Comparison of ENCODE assay signal across 8 mouse cellular contexts in the genomic region with DNA sequence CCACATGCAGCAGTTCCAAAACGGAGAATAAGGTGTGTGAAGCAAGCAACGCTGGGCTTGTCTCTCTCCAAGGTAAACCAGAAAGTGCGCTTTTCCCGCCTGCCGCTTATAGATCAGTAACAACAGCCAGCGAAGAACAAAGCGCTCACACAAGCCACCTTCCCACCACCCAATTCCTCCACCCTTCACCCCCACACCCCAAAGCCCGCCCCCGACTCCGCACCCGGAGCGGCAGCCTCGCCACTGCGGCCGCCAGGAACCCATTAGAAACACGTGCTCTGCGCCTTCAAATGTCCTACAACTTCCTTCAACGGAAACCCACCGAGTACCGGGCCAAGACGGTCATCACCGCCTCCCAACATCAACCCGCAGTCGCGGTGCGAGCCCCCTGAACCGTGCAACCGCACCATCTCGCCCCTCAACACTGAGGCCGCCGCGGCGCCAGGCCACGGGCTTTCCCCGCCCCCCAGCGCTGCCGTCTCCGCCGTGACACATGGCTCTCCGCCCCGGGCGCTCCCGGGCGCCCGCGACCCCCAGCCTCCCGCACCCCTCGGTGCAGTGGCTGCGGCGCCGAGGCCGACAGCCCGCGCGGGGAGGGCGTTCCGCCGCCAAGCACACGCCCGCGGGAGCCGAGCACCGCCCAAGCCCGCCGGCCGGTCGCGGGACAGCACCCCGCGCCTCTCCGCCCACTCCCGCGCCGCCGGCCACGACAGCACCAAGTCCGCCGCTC. TPM values are rescaled to one million over a fixed set of nuclear protein-coding genes. Genes with fewer than 3 reads are reported as not detected.
DNase-seq lines count a peak whose midpoint lies in the region; ATAC-seq and TF ChIP-seq lines count a peak whose summit lies in the region.

No protein-coding gene starts in this region.

- peak overlapping the region; percentile 99 for H3K9ac ChIP-seq in embryonic facial prominence, embryonic 13.5 days
- H3K9ac ChIP-seq in limb, embryonic 14.5 days (ENCODE audit: low read depth, low read length, severe bottlenecking): peak overlapping the region; percentile 97

- H3K27ac ChIP-seq in embryonic facial prominence, embryonic 13.5 days: peak overlapping the region; percentile 99
- H3K27ac ChIP-seq in limb, embryonic 14.5 days (replicated peaks; ENCODE audit: low read depth, low read length): peak overlapping the region; percentile 98

- H3ac ChIP-seq in myocyte (ENCODE audit: control insufficient read depth, insufficient read length): peak overlapping the region; percentile 97

- peaks cover 13% of the 10 kb centered on the region for H3K4me1 ChIP-seq in embryonic facial prominence, embryonic 13.5 days
- peaks cover 6% of the 10 kb centered on the region for H3K4me1 ChIP-seq in limb, embryonic 14.5 days (ENCODE audit: control insufficient read depth, insufficient read depth, low read length)

- peak overlapping the region; percentile 86 for H3K4me2 ChIP-seq in embryonic facial prominence, embryonic 13.5 days
- peak overlapping the region; percentile 78 for H3K4me2 ChIP-seq in limb, embryonic 14.5 days (replicated peaks; ENCODE audit: low read depth, low read length, severe bottlenecking)
- peak overlapping the region; percentile 76 for H3K4me2 ChIP-seq in myocyte (ENCODE audit: low read depth)

- peaks cover 18% of the 10 kb centered on the region for H3K36me3 ChIP-seq in embryonic facial prominence, embryonic 13.5 days
- peaks cover 22% of the 10 kb centered on the region; the same call in 1 of the 2 replicates for H3K36me3 ChIP-seq in limb, embryonic 14.5 days (ENCODE audit: control insufficient read depth, insufficient read depth, low read length)
- peaks cover 32% of the 10 kb centered on the region for H3K36me3 ChIP-seq in myocyte (ENCODE audit: control insufficient read depth, insufficient read depth)
- H3K36me3 ChIP-seq in splenic B cell, adult 2 months (ENCODE audit: control insufficient read depth, insufficient read depth, low read length, poor library complexity, severe bottlenecking): peaks cover 5% of the 10 kb centered on the region

- no peaks in the 10 kb centered on the region for H3K27me3 ChIP-seq in embryonic facial prominence, embryonic 13.5 days
- no peaks in the 10 kb centered on the region for H3K27me3 ChIP-seq in limb, embryonic 14.5 days (ENCODE audit: control insufficient read depth, insufficient read depth, low read length)
- H3K27me3 ChIP-seq in myocyte (ENCODE audit: control insufficient read depth, insufficient read depth, insufficient read length): no peaks in the 10 kb centered on the region
- H3K27me3 ChIP-seq in splenic B cell, adult 2 months (ENCODE audit: control insufficient read depth, insufficient read depth, low read length, poor library complexity, severe bottlenecking): no peaks in the 10 kb centered on the region; the same call in 1 of the 2 replicates

- DNase-seq in B cell, adult 2 months: peak; percentile 55 to 57
- peak; percentile 67 for DNase-seq in adrenal gland, postnatal 14 days
- peak; percentile 19 to 44 for DNase-seq in heart, adult 9 months (ENCODE audit: low spot score in 2 of 2)
- peak; percentile 18 to 26 for DNase-seq in kidney, adult 8-10 months
- DNase-seq in limb, embryonic 14.5 days (ENCODE audit: low spot score): peak; percentile 22
- peak; percentile 51 for DNase-seq in splenic B cell, adult 2 months (ENCODE audit: low read depth, low spot score)

- ATAC-seq in embryonic facial prominence, embryonic 13.5 days (ENCODE audit: insufficient number of reproducible peaks, insufficient read depth, low FRiP score, low TSS enrichment, low read depth): no peak
- no peak for ATAC-seq in limb, embryonic 14.5 days (ENCODE audit: low FRiP score, low read depth)

- WGBS in embryonic facial prominence, embryonic 13.5 days: under 1% methylated on average over 69 of the region's 78 CpGs
- WGBS in limb, embryonic 14.5 days: 1% methylated on average over 43 of the region's 78 CpGs

- H3K4me3 ChIP-seq in embryonic facial prominence, embryonic 13.5 days: peak overlapping the region; percentile 99
- peak overlapping the region; percentile 98 for H3K4me3 ChIP-seq in limb, embryonic 14.5 days (replicated peaks; ENCODE audit: low read length)
- H3K4me3 ChIP-seq in myocyte: peak overlapping the region; percentile 80

- TF ChIP-seq POLR2A in limb, embryonic 14.5 days (IDR thresholded peaks at IDR 0.05; ENCODE audit: borderline replicate concordance, extremely low read depth, insufficient read depth, insufficient read length): no peak
- peak; percentile 20 for TF ChIP-seq POLR2A in myocyte (IDR thresholded peaks at IDR 0.05; ENCODE audit: insufficient read length, low read depth)

- peaks cover 48% of the 10 kb centered on the region for H3K79me2 ChIP-seq in myocyte (ENCODE audit: control insufficient read depth, insufficient read depth)

- no peaks in the 10 kb centered on the region for H3K9me3 ChIP-seq in embryonic facial prominence, embryonic 13.5 days
- no peaks in the 10 kb centered on the region for H3K9me3 ChIP-seq in limb, embryonic 14.5 days (ENCODE audit: control insufficient read depth, low read length)

TF ChIP-seq in myocyte, 11 proteins besides CTCF, POLR2A, EP300 and RAD21:
- TF ChIP-seq POLR2AphosphoS2 (IDR thresholded peaks at IDR 0.05; ENCODE audit: insufficient read length, low read depth) (peak; percentile 48), TCF12 (IDR thresholded peaks at IDR 0.05; ENCODE audit: insufficient read depth, poor library complexity, severe bottlenecking) (no peak)

RNA-seq across cellular contexts. Expression of a gene that starts 1.1 kb away (rescaled TPM):
- total RNA-seq in adrenal gland, postnatal 14 days (2021): 117 and 126 TPM in 2 replicates
- 107 and 112 TPM in 2 replicates for polyA plus RNA-seq in embryonic facial prominence, embryonic 13.5 days (2015; fragmentation: Nextera tagmentation; extraction: Ambion mirVana)
- polyA plus RNA-seq in limb, embryonic 14.5 days (2012; rRNA removed): 59.8 and 86.2 TPM in 2 replicates
- polyA plus RNA-seq in limb, embryonic 14.5 days (2014; fragmentation: Nextera tagmentation; extraction: Ambion mirVana): 119 and 122 TPM in 2 replicates
- 41.8 TPM for polyA plus RNA-seq in myocyte (2012; fragmentation: generic; extraction: Trizol)

RNA-seq across cellular contexts. Expression of a gene that starts 24.8 kb away (rescaled TPM):
- total RNA-seq in adrenal gland, postnatal 14 days (2021): not detected in 2 replicates
- polyA plus RNA-seq in embryonic facial prominence, embryonic 13.5 days (2015; fragmentation: Nextera tagmentation; extraction: Ambion mirVana): 0.65 and 1.0 TPM in 2 replicates
- polyA plus RNA-seq in limb, embryonic 14.5 days (2012; rRNA removed): 1.2 and 1.7 TPM in 2 replicates
- polyA plus RNA-seq in limb, embryonic 14.5 days (2014; fragmentation: Nextera tagmentation; extraction: Ambion mirVana): 0.35 TPM in 1 of 2 replicates, not detected in the other
- not detected for polyA plus RNA-seq in myocyte (2012; fragmentation: generic; extraction: Trizol)

RNA-seq across cellular contexts. Expression of a gene that starts 42.5 kb away (rescaled TPM):
- 46.6 and 47.9 TPM in 2 replicates for total RNA-seq in adrenal gland, postnatal 14 days (2021)
- 23.3 and 23.6 TPM in 2 replicates for polyA plus RNA-seq in embryonic facial prominence, embryonic 13.5 days (2015; fragmentation: Nextera tagmentation; extraction: Ambion mirVana)
- 26.5 and 39.5 TPM in 2 replicates for polyA plus RNA-seq in limb, embryonic 14.5 days (2012; rRNA removed)
- polyA plus RNA-seq in limb, embryonic 14.5 days (2014; fragmentation: Nextera tagmentation; extraction: Ambion mirVana): 20.7 and 23.2 TPM in 2 replicates
- polyA plus RNA-seq in myocyte (2012; fragmentation: generic; extraction: Trizol): 9.6 TPM
